Mouse (Mus musculus) CH12.LX (cell line): Measurements from ENCODE around the gene Wnk2. TPM values are rescaled to one million over a fixed set of nuclear protein-coding genes. Genes with fewer than 3 reads are reported as not detected.

Experiments used
- DNase-seq: peaks from one replicate; pipeline ENCODE4 v3.0.0-alpha.2; 2013; ENCODE audit errors: extremely low read depth
- H3K27ac ChIP-seq: 2 replicates; pipeline ENCODE4 v1.5.1; 2012; ENCODE audit warnings: low read depth, mild to moderate bottlenecking, control low read depth, moderate library complexity; ENCODE audit not compliant: insufficient read depth
- H3K27me3 ChIP-seq: replicated peaks from 2 replicates; pipeline ENCODE3; 2012; ENCODE audit warnings: inconsistent platforms
- H3K36me3 ChIP-seq, 2 experiments: replicated peaks in 1 of 2; 2 replicates each; pipeline versions ENCODE3 to v1.6.1; 2012; ENCODE audit warnings: inconsistent platforms in 1 of 2, low read length in 1 of 2, mild to moderate bottlenecking in 1 of 2, mixed read lengths in 1 of 2, moderate library complexity in 1 of 2; ENCODE audit not compliant: control insufficient read depth in 1 of 2, insufficient read depth in 1 of 2
- H3K4me1 ChIP-seq, 2 experiments: 2 replicates each; pipeline ENCODE4 v1.6.1; 2012; ENCODE audit warnings: inconsistent platforms in 1 of 2, moderate library complexity in 1 of 2; ENCODE audit not compliant: insufficient read depth in 2 of 2, control insufficient read depth in 1 of 2
- H3K4me2 ChIP-seq: 2 replicates; pipeline ENCODE4 v1.6.1; 2012; ENCODE audit warnings: low read depth, mild to moderate bottlenecking, control low read depth; ENCODE audit not compliant: poor library complexity, insufficient read depth, severe bottlenecking
- H3K4me3 ChIP-seq, 3 experiments: fragments of 150-350 bp in 1 of 3; sonication (generic) in 1 of 3; replicated peaks in 1 of 3; 2 replicates each; pipeline versions ENCODE3 to v1.5.1; 2011 to 2012; ENCODE audit warnings: low read depth in 2 of 3, low read length in 2 of 3, mild to moderate bottlenecking in 2 of 3, moderate library complexity in 2 of 3, control low read depth in 1 of 3, improper control_type of control experiment in 1 of 3, inconsistent platforms in 1 of 3, mixed read lengths in 1 of 3; ENCODE audit not compliant: poor library complexity in 1 of 3
- H3K79me2 ChIP-seq: replicated peaks from 2 replicates; pipeline ENCODE4 v1.6.1; 2012; ENCODE audit warnings: mild to moderate bottlenecking, moderate library complexity; ENCODE audit not compliant: control insufficient read depth, poor library complexity, insufficient read depth, severe bottlenecking; ENCODE audit errors: extremely low read depth
- H3K9ac ChIP-seq: 2 replicates; pipeline ENCODE4 v1.6.1; 2012; ENCODE audit warnings: low read depth, mild to moderate bottlenecking, control low read depth, moderate library complexity; ENCODE audit not compliant: insufficient read depth
- H3K9me3 ChIP-seq: replicated peaks from 2 replicates; pipeline ENCODE3; 2012; ENCODE audit warnings: low read length, inconsistent platforms, mixed read lengths
- BHLHE40 ChIP-seq: IDR thresholded peaks from 2 replicates; pipeline ENCODE4 v1.6.1; 2011; ENCODE audit warnings: mild to moderate bottlenecking, low read depth, low read length, improper control_type of control experiment
- CHD2 ChIP-seq: IDR thresholded peaks from 2 replicates; pipeline ENCODE4 v1.6.1; 2011; ENCODE audit warnings: low read length, improper control_type of control experiment
- CTCF ChIP-seq, 2 experiments: IDR thresholded peaks in 1 of 2; conservative IDR thresholded peaks in 1 of 2; 2 replicates each; pipeline ENCODE4 v1.5.1; 2011 to 2012; ENCODE audit warnings: low read depth in 2 of 2, low read length in 2 of 2, improper control_type of control experiment in 1 of 2, inconsistent platforms in 1 of 2, mild to moderate bottlenecking in 1 of 2, moderate library complexity in 1 of 2
- ELF1 ChIP-seq: IDR thresholded peaks from 2 replicates; pipeline ENCODE4 v1.6.1; 2014; ENCODE audit warnings: low read depth, mild to moderate bottlenecking, inconsistent platforms, low read length, improper control_type of control experiment
- GABPA ChIP-seq: IDR thresholded peaks from 2 replicates; pipeline ENCODE4 v1.6.1; 2012; ENCODE audit warnings: low read depth, low read length, improper control_type of control experiment, inconsistent platforms; ENCODE audit not compliant: insufficient replicate concordance
- HCFC1 ChIP-seq: IDR thresholded peaks from 2 replicates; pipeline ENCODE4 v1.6.1; 2012; ENCODE audit warnings: low read depth, mild to moderate bottlenecking, inconsistent platforms, low read length, improper control_type of control experiment
- IRF4 ChIP-seq: IDR thresholded peaks from 2 replicates; pipeline ENCODE4 v1.6.1; 2014; ENCODE audit warnings: low read depth, mild to moderate bottlenecking, inconsistent platforms, low read length, improper control_type of control experiment
- JUN ChIP-seq: IDR thresholded peaks from 2 replicates; pipeline ENCODE4 v1.6.1; 2011; ENCODE audit warnings: low read depth, mild to moderate bottlenecking, low read length, improper control_type of control experiment, moderate library complexity; ENCODE audit not compliant: insufficient read depth
- KAT2A ChIP-seq: IDR thresholded peaks from 2 replicates; pipeline ENCODE4 v1.6.1; 2012; ENCODE audit warnings: low read length, improper control_type of control experiment, inconsistent platforms; ENCODE audit not compliant: insufficient replicate concordance
- MAFK ChIP-seq: IDR thresholded peaks from 2 replicates; pipeline ENCODE4 v1.6.1; 2011; ENCODE audit warnings: low read length, improper control_type of control experiment; ENCODE audit not compliant: insufficient replicate concordance
- MAX ChIP-seq: IDR thresholded peaks from 2 replicates; pipeline ENCODE4 v1.6.1; 2011; ENCODE audit warnings: low read length, improper control_type of control experiment
- MAZ ChIP-seq: IDR thresholded peaks from 2 replicates; pipeline ENCODE4 v1.6.1; 2012; ENCODE audit warnings: low read depth, mild to moderate bottlenecking, inconsistent platforms, low read length, improper control_type of control experiment, moderate library complexity
- MEF2A ChIP-seq: IDR thresholded peaks from 2 replicates; pipeline ENCODE4 v1.6.1; 2014; ENCODE audit warnings: low read depth, mild to moderate bottlenecking, inconsistent platforms, low read length, improper control_type of control experiment, borderline replicate concordance
- MXI1 ChIP-seq: IDR thresholded peaks from 2 replicates; pipeline ENCODE4 v1.6.1; 2011; ENCODE audit warnings: mild to moderate bottlenecking, low read depth, low read length, improper control_type of control experiment
- NELFE ChIP-seq: IDR thresholded peaks from 2 replicates; pipeline ENCODE4 v1.6.1; 2011; ENCODE audit warnings: low read depth, low read length, improper control_type of control experiment
- PAX5 ChIP-seq: IDR thresholded peaks from 2 replicates; pipeline ENCODE4 v1.6.1; 2012; ENCODE audit warnings: low read length, inconsistent platforms, mixed read lengths
- POLR2A ChIP-seq: IDR thresholded peaks from 2 replicates; pipeline ENCODE4 v1.6.1; 2011; ENCODE audit warnings: low read depth, mild to moderate bottlenecking, improper control_type of control experiment, low read length
- RAD21 ChIP-seq: IDR thresholded peaks from 2 replicates; pipeline ENCODE4 v1.6.1; 2011; ENCODE audit warnings: low read depth, mild to moderate bottlenecking, low read length, improper control_type of control experiment, moderate library complexity
- RCOR1 ChIP-seq: conservative IDR thresholded peaks from 2 replicates; pipeline ENCODE4 v1.6.1; 2012; ENCODE audit warnings: low read depth, mild to moderate bottlenecking, inconsistent platforms, low read length, improper control_type of control experiment
- SIN3A ChIP-seq: IDR thresholded peaks from 2 replicates; pipeline ENCODE4 v1.6.1; 2012; ENCODE audit warnings: low read length, improper control_type of control experiment, inconsistent platforms
- SMC3 ChIP-seq: IDR thresholded peaks from 2 replicates; pipeline ENCODE4 v1.6.1; 2011; ENCODE audit warnings: low read depth, low read length, improper control_type of control experiment
- TBP ChIP-seq: conservative IDR thresholded peaks from 2 replicates; pipeline ENCODE4 v1.6.1; 2011; ENCODE audit warnings: low read depth, low read length, improper control_type of control experiment
- USF2 ChIP-seq: conservative IDR thresholded peaks from 2 replicates; pipeline ENCODE4 v1.6.1; 2011; ENCODE audit warnings: low read depth, low read length, improper control_type of control experiment
- ZC3H11A ChIP-seq: IDR thresholded peaks from 2 replicates; pipeline ENCODE4 v1.6.1; 2012; ENCODE audit warnings: low read depth, mild to moderate bottlenecking, inconsistent platforms, low read length, improper control_type of control experiment
- ZKSCAN1 ChIP-seq: IDR thresholded peaks from 2 replicates; pipeline ENCODE4 v1.6.1; 2012; ENCODE audit warnings: low read depth, inconsistent platforms, low read length, improper control_type of control experiment, borderline replicate concordance
- ZMIZ1 ChIP-seq: IDR thresholded peaks from 2 replicates; pipeline ENCODE4 v1.6.1; 2012; ENCODE audit warnings: low read depth, mild to moderate bottlenecking, inconsistent platforms, low read length, improper control_type of control experiment
- ZNF384 ChIP-seq: IDR thresholded peaks from 2 replicates; pipeline ENCODE4 v1.6.1; 2012; ENCODE audit warnings: low read depth, low read length, improper control_type of control experiment, inconsistent platforms
- dilution Hi-C: fragments of 300-500 bp; cut with MboI; formaldehyde crosslinking; loops from 2 replicates; pipeline ENCODE4 v1.14.3; 2020; ENCODE audit warnings: low sequenced_read_pairs; ENCODE audit not compliant: extremely low pct_unique_long_range_greater_than_20kb, extremely low pct_ligation_motif_present
- in situ Hi-C: fragments of 300-500 bp; cut with MboI; formaldehyde crosslinking; loops from 3 replicates; pipeline ENCODE4 v1.14.3; 2019; ENCODE audit warnings: low sequenced_read_pairs, low pct_ligation_motif_present, low pct_unique_long_range_greater_than_20kb, mixed read lengths
- polyA plus RNA-seq: library from polyadenylated mRNA; unstranded; fragments of >175 nt; gene quantifications from 2 replicates; pipeline ENCODE4 v1.2.1, GENCODE M21; 2012; ENCODE audit warnings: low read depth; ENCODE audit not compliant: insufficient read length
- total RNA-seq, 2 experiments: library from RNA; depleted of rRNA; stranded (reverse); fragments of 300-350 nt in 1 of 2; fragments of >200 nt in 1 of 2; gene quantifications; 2 replicates each; pipeline ENCODE4 v1.2.3; 2012 to 2014

The Wnk2 gene
- total and polyA plus RNA-seq, 3 experiments, result 0.04 TPM; not detected in 2

DNA sequence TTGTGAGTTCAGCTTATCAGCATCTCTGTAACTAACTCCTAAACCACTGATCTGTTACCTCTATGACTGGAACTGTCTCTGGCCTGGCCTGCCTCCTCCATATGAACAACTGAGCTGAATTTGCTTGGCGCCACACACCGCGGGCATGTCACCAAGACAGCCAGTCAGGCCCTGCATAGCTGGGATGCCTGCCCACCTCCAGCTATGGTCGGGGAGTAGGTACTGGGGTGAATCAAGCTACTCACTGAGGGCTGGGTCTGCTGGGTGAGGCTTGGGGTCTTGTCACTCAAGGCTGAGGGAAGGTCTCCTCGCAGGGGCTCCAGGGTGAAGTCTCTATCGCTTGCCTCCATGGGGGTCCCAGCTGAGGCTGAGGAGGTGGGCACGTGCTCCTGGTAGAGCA, 87.4 kb downstream of the Wnk2 start:
- TF ChIP-seq MXI1 (no peak), MAZ (no peak), MAX (no peak), ZMIZ1 (no peak), GABPA (no peak), TBP (no peak), SIN3A (no peak), MAFK (no peak), CHD2 (no peak), PAX5 (no peak), USF2 (no peak), JUN (no peak), NELFE (no peak), BHLHE40 (no peak)
- dilution Hi-C loops, result no loop called here
- in situ Hi-C loops, result no loop called here
- Histone ChIP-seq H3K9me3 (peaks cover 7% of the 10 kb centered on the region), H3K27ac (no peak overlapping the region), H3K4me1 (no peaks in the 10 kb centered on the region), H3K79me2 (no peaks in the 10 kb centered on the region), H3K36me3 (no peaks in the 10 kb centered on the region), H3K4me2 (no peak overlapping the region), H3K9ac (no peak overlapping the region), H3K4me3 (no peak overlapping the region), H3K27me3 (peaks cover 19% of the 10 kb centered on the region)
- no peak for DNase-seq

DNA sequence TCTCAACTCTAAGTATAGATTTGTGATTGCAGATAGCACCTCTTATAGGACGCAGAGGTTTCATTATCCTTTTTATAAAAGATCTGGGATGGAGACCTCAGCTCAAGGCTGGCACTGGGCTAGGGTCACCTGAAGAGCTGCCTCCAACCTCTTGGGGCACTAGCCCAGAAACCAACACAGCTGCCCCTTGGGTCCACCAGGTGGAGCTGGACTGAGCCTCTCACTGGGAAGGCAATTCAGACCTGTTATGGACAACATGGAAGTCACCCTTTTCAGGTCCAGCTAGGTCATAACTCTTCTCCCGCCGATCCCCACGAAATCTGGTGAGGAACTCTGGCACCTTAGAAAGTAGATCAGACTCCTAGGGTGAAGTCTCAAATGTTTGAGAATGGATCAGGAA, 89.3 kb downstream of the Wnk2 start:
- Histone ChIP-seq H3K27me3 (peaks cover 19% of the 10 kb centered on the region), H3K4me1 (no peaks in the 10 kb centered on the region), H3K9ac (no peak overlapping the region), H3K27ac (no peak overlapping the region), H3K4me3 (no peak overlapping the region), H3K4me2 (no peak overlapping the region), H3K36me3 (no peaks in the 10 kb centered on the region), H3K9me3 (peaks cover 7% of the 10 kb centered on the region), H3K79me2 (no peaks in the 10 kb centered on the region)
- peak; percentile 13 for DNase-seq
- dilution Hi-C loops (no loop called here), in situ Hi-C loops (loop anchor here (10.0 kb wide), 1 partner anchor 116 kb away; no protein-coding TSS in a partner anchor)
- TF ChIP-seq MAX (no peak), SIN3A (no peak), ZMIZ1 (no peak), MXI1 (no peak), NELFE (no peak), MAZ (no peak), PAX5 (no peak), POLR2A (no peak), KAT2A (no peak), ZNF384 (no peak), JUN (no peak), BHLHE40 (no peak), CHD2 (no peak), HCFC1 (no peak), RCOR1 (no peak), TBP (no peak), ELF1 (no peak), MAFK (no peak), MEF2A (no peak), SMC3 (peak; percentile 71), ZC3H11A (no peak), CTCF (conservative IDR thresholded peaks at IDR 0.05 in 1 of 2, IDR thresholded peaks at IDR 0.05 in 1 of 2; ENCODE audit: low read depth in 2 of 2, low read length in 2 of 2) (peak in 1 of 2 experiments; percentile 95; a peak in 2 of 4 replicates), ZKSCAN1 (no peak), IRF4 (0 out of 2 replicates have a peak, but pooled peaks have one; percentile 10), RAD21 (peak; percentile 31)
